Mouse (Mus musculus): ENCODE measurements around the gene Gpalpp1. TPM values are rescaled to one million over a fixed set of nuclear protein-coding genes. Genes with fewer than 3 reads are reported as not detected.

Gene Gpalpp1
- polyA plus RNA-seq, 1 experiment from 2014 or later, result 10.5 TPM

DNA sequence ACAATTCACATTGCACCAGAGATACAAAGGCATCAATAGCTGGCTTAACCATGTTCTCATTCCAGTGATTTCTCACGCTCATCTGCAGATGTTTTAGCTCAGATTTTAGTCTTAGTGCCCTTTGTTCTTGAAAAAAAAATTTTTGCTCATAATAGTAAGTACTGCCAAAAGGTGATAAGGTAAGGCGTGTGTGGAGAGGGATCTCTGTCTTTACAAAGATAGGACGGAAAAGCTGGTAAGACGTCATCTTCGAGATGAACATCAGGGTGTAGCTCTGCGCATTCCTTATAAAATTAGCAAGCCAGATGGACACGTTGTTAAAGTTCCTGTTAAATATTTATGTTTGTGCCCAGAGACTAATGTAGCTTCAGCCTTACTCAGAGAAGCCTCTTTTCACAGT, 35.3 kb upstream of the Gpalpp1 start:
- H3K4me2 ChIP-seq (replicated peaks), result no peak overlapping the region
- no peak for ATAC-seq
- no peak overlapping the region for H3K4me3 ChIP-seq (replicated peaks)
- no peaks in the 10 kb centered on the region for H3K36me3 ChIP-seq
- peaks cover 7% of the 10 kb centered on the region; the same call in 1 of the 2 replicates for H3K4me1 ChIP-seq (replicated peaks)
- no peaks in the 10 kb centered on the region for H3K27me3 ChIP-seq (replicated peaks)
- no peak overlapping the region for H3K27ac ChIP-seq
- 46% methylated on average over 7 of the region's 7 CpGs for WGBS
- no peak overlapping the region for H3K9ac ChIP-seq
- no peaks in the 10 kb centered on the region for H3K9me3 ChIP-seq

GRCm38 (mm10) chr14:76145248-76145647, 34.7 kb upstream of the Gpalpp1 start:
- Histone ChIP-seq H3K4me2 (replicated peaks) (no peak overlapping the region), H3K4me3 (replicated peaks) (no peak overlapping the region), H3K9me3 (no peaks in the 10 kb centered on the region), H3K36me3 (no peaks in the 10 kb centered on the region), H3K27me3 (replicated peaks) (no peaks in the 10 kb centered on the region), H3K9ac (no peak overlapping the region), H3K4me1 (replicated peaks) (peaks cover 7% of the 10 kb centered on the region; the same call in 1 of the 2 replicates), H3K27ac (no peak overlapping the region)
- WGBS, result 82% methylated on average over 1 of the region's 1 CpGs
- ATAC-seq, result no peak

DNA sequence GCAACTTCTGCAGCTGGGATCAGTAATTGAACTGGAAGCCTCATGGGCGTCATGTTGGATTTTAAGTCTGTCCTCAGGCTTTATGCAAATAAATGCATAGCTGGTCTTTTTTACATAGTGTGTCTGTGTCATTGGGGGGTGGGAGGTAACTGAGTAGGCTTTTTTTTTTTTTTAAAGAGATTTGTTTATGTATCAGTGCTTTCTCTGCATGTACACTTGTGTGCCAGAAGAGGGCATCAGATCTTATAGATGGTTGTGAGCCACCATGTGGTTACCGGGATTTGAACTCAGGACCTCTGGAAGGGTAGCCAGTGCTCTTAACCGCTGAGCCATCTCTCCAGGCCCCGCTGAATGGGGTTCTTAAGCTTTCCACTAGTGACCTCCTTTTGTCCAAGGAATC, 24.4 kb upstream of the Gpalpp1 start:
- no peak for ATAC-seq
- Histone ChIP-seq H3K27ac (no peak overlapping the region), H3K9ac (no peak overlapping the region), H3K27me3 (replicated peaks) (no peaks in the 10 kb centered on the region), H3K4me1 (replicated peaks) (no peaks in the 10 kb centered on the region), H3K36me3 (peaks cover 37% of the 10 kb centered on the region), H3K4me3 (replicated peaks) (no peak overlapping the region), H3K9me3 (no peaks in the 10 kb centered on the region), H3K4me2 (replicated peaks) (no peak overlapping the region)
- 93% methylated on average over 4 of the region's 4 CpGs for WGBS

DNA sequence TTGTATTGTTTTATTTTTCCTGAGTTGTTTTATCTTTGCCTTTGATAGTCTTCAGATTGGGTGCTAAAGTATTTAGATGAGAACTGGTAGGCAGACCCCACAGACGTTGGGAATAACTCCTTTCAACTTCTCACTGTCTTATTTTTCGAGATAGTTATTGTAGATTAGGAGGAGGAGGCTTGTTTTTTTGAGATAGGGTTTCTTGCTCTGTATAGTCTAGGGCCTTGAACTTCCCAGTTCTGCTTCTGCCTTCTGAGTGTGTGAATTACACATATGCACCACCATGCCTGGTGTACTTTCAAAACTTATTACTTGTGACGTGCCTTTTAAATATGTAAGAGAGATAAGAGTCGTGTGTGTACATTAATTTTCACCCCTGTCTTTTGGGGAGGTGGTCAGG, 17.6 kb upstream of the Gpalpp1 start:
- H3K9me3 ChIP-seq, result no peaks in the 10 kb centered on the region
- peaks cover 39% of the 10 kb centered on the region for H3K36me3 ChIP-seq
- H3K4me1 ChIP-seq (replicated peaks), result no peaks in the 10 kb centered on the region
- H3K27ac ChIP-seq, result no peak overlapping the region
- H3K27me3 ChIP-seq (replicated peaks), result no peaks in the 10 kb centered on the region
- WGBS, result 83% methylated on average over 4 of the region's 4 CpGs
- no peak for ATAC-seq
- H3K4me3 ChIP-seq (replicated peaks), result no peak overlapping the region
- H3K9ac ChIP-seq, result no peak overlapping the region
- no peak overlapping the region for H3K4me2 ChIP-seq (replicated peaks)

- no peaks in the 10 kb centered on the region; the same call in 1 of the 2 replicates for H3K4me1 ChIP-seq (replicated peaks)
- no peak overlapping the region for H3K9ac ChIP-seq
- H3K9me3 ChIP-seq, result no peaks in the 10 kb centered on the region
- 89% methylated on average over 3 of the region's 3 CpGs for WGBS
- no peak overlapping the region for H3K4me2 ChIP-seq (replicated peaks)
- no peaks in the 10 kb centered on the region for H3K27me3 ChIP-seq (replicated peaks)
- ATAC-seq, result no peak
- peaks cover 36% of the 10 kb centered on the region for H3K36me3 ChIP-seq
- H3K27ac ChIP-seq, result no peak overlapping the region
- no peak overlapping the region for H3K4me3 ChIP-seq (replicated peaks)
Measured at GRCm38 (mm10) chr14:76127311-76127710, 16.8 kb upstream of the Gpalpp1 start.

DNA sequence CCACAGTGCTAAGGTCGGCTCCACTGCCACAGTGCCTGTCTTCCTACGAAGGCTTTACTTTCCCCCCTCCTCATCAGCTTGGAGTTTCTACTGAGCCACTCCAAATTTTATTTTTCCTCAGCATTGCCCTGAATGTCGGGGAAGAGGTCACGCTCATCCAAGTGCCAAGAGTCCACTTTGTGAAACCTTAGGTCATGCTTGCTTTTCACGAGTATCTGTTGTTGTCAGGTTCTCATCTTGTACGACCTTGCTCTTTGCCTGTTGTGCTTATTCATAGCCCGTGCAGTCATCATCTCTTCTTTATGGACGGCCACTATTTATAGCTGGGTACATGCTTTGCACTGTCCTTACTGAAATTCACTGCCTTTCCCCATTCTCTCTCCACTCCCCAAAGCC, 12.1 kb upstream of the Gpalpp1 start:
- H3K9me3 ChIP-seq, result no peaks in the 10 kb centered on the region
- H3K9ac ChIP-seq, result no peak overlapping the region
- H3K36me3 ChIP-seq, result peaks cover 28% of the 10 kb centered on the region
- H3K27ac ChIP-seq, result no peak overlapping the region
- H3K4me1 ChIP-seq (replicated peaks), result no peaks in the 10 kb centered on the region; the same call in 1 of the 2 replicates
- no peaks in the 10 kb centered on the region for H3K27me3 ChIP-seq (replicated peaks)
- no peak for ATAC-seq
- 91% methylated on average over 8 of the region's 8 CpGs for WGBS
- H3K4me2 ChIP-seq (replicated peaks), result no peak overlapping the region
- H3K4me3 ChIP-seq (replicated peaks), result no peak overlapping the region

DNA sequence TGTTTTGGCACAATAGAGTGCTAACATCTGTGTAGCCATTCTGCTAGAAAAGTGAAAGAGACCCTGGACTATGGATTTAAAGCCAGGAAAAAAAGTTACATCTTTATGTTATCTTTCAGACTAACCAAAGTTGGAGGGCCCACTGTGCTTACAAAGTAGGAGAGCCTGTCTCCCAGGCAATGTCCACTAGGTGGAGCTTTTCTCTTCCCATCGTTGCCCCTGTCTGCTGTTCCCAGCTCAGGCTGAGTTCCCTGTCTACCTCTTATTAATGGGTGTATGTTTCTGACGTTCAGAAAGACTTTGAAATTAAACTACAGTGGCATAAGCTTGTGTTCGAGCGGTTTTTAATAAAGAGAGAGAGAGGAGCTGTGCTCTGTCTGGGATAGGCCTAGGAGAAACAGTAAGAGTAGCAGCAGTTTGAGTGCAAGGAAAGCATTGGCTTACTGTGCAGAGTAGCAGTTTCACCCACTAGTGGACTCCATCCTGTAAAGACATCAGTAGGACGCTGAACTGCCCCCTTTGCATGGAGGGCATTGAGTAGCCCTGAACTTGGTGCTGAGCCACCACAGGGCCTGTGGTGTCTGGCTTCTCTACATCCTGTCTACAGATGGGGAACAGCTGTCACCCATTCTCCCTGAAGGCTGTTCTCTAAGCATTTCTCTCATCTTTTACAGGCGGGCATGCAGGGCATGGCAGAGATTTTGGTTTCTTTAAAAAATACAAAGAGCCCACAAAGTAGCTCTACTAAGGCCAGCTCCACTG, 11.5 kb upstream of the Gpalpp1 start:
- Histone ChIP-seq H3K4me3 (replicated peaks) (no peak overlapping the region), H3K4me1 (replicated peaks) (no peaks in the 10 kb centered on the region; the same call in 1 of the 2 replicates), H3K27ac (no peak overlapping the region), H3K9ac (no peak overlapping the region), H3K36me3 (peaks cover 28% of the 10 kb centered on the region), H3K4me2 (replicated peaks) (no peak overlapping the region), H3K9me3 (no peaks in the 10 kb centered on the region), H3K27me3 (replicated peaks) (no peaks in the 10 kb centered on the region)
- WGBS, result 63% methylated on average over 6 of the region's 6 CpGs
- peak; percentile 55; the same call in 1 of the 2 replicates for ATAC-seq

GRCm38 (mm10) chr14:76120472-76120871, 9.9 kb upstream of the Gpalpp1 start:
- Histone ChIP-seq H3K4me3 (replicated peaks) (no peak overlapping the region), H3K9ac (no peak overlapping the region), H3K27ac (no peak overlapping the region), H3K36me3 (peaks cover 28% of the 10 kb centered on the region), H3K9me3 (no peaks in the 10 kb centered on the region), H3K4me1 (replicated peaks) (no peaks in the 10 kb centered on the region; the same call in 1 of the 2 replicates), H3K27me3 (replicated peaks) (no peaks in the 10 kb centered on the region), H3K4me2 (replicated peaks) (no peak overlapping the region)
- no peak for ATAC-seq
- WGBS, result 92% methylated on average over 4 of the region's 4 CpGs

DNA sequence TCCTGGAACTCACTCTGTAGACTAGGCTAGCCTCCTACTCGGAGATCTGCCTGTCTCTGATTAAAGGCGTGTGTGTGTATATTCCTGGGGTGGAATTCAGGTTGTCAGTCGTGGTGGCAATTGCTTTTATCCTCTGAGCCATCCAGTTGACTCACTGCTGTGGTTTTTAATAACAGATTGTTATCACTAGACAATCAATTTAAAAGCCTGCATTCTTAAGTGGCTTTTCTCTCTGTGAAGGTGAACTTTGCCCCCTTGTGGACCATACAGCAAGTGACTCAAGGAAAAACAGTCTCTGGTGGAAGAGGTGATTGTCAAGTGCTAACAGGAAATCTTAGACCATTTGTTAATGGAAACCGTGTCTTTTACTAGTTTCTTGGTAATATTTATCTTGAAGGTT, 8.4 kb upstream of the Gpalpp1 start:
- peak; percentile 63; the same call in 1 of the 2 replicates for ATAC-seq
- H3K36me3 ChIP-seq, result peaks cover 34% of the 10 kb centered on the region
- no peak overlapping the region for H3K27ac ChIP-seq

DNA sequence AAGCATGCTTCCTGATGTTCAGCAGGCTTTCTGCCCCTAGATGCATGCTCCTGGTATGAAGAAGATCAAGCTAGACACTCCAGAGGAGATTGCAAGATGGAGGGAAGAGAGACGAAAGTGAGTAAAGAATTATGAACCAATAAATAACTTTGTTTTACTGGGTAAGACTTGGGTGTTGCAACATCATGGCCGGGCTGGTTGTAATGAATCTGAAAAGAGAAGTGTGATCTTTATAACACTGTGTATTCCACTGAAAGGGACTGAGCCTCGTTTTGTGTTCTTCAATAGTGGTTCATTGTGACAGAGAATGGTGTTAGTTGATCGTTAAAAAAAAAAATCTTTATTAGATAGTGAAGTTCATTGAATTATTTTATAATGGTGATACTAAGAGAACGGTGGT, 5.2 kb upstream of the Gpalpp1 start:
- H3K36me3 ChIP-seq, result peaks cover 33% of the 10 kb centered on the region
- ATAC-seq, result no peak
- 85% methylated on average over 5 of the region's 5 CpGs for WGBS

More for the DNA sequence above, 8.4 kb upstream of the Gpalpp1 start:
- Histone ChIP-seq H3K4me2 (replicated peaks) (no peak overlapping the region), H3K27me3 (replicated peaks) (no peaks in the 10 kb centered on the region), H3K4me3 (replicated peaks) (no peak overlapping the region), H3K4me1 (replicated peaks) (no peaks in the 10 kb centered on the region; the same call in 1 of the 2 replicates), H3K9me3 (no peaks in the 10 kb centered on the region), H3K9ac (no peak overlapping the region)
- WGBS, result 47% methylated on average over 4 of the region's 4 CpGs

DNA sequence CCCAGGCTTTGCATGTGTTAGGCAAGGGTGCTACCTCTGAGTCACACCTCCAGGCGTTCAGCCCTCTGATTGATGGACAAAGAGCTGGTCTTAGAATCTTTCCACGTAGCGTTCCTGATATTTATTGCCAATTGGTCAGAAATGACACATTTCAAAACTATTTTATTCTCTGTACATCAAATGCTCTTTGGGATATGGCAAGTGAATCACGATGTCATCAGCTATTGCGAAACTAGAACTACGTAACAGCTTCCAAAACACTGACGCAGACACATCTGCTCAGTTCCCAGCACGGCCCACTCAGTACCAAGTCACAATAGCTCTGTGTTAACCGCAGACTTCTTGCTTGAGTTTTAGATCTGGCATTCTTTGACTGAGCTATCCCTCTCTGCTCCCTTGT, 11.0 kb downstream of the Gpalpp1 start:
- H3K4me2 ChIP-seq (replicated peaks), result no peak overlapping the region
- ATAC-seq, result no peak
- no peak overlapping the region for H3K27ac ChIP-seq
- 90% methylated on average over 9 of the region's 9 CpGs for whole genome bisulfite sequencing
- no peaks in the 10 kb centered on the region for H3K4me1 ChIP-seq (replicated peaks)
- no peaks in the 10 kb centered on the region for H3K9me3 ChIP-seq
- no peak overlapping the region for H3K9ac ChIP-seq
- H3K4me3 ChIP-seq (replicated peaks), result no peak overlapping the region
- H3K27me3 ChIP-seq (replicated peaks), result no peaks in the 10 kb centered on the region
- H3K36me3 ChIP-seq, result peaks cover 20% of the 10 kb centered on the region

More for the DNA sequence above, 5.2 kb upstream of the Gpalpp1 start:
- H3K27me3 ChIP-seq (replicated peaks), result no peaks in the 10 kb centered on the region
- H3K9me3 ChIP-seq, result no peaks in the 10 kb centered on the region
- H3K4me1 ChIP-seq (replicated peaks), result no peaks in the 10 kb centered on the region
- H3K4me2 ChIP-seq (replicated peaks), result no peak overlapping the region
- no peak overlapping the region for H3K9ac ChIP-seq
- no peak overlapping the region for H3K27ac ChIP-seq
- no peak overlapping the region for H3K4me3 ChIP-seq (replicated peaks)

DNA sequence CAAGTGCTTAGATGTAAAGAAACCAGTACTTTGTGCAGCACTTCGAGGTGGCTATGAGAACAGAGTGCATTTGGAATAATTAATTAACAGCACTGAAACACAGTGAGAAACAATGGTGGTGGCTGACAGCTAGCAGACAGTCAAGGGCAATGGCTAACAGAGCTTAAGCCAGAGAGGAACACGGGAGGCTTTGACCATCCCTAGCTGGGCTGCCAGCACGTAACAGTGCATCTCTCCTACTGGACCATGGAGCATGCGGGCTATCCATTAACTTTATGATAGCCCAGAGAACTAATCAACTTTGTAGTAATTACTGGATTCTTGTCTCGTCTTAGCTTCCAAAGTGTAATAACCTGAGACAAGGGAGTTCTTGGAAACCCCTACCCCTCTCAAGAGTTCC, 12.7 kb downstream of the Gpalpp1 start:
- Histone ChIP-seq H3K4me3 (replicated peaks) (no peak overlapping the region), H3K36me3 (peaks cover 20% of the 10 kb centered on the region), H3K9me3 (no peaks in the 10 kb centered on the region), H3K27me3 (replicated peaks) (no peaks in the 10 kb centered on the region), H3K4me2 (replicated peaks) (no peak overlapping the region), H3K4me1 (replicated peaks) (no peaks in the 10 kb centered on the region), H3K9ac (no peak overlapping the region), H3K27ac (no peak overlapping the region)
- 85% methylated on average over 5 of the region's 5 CpGs for WGBS
- no peak for ATAC-seq

DNA sequence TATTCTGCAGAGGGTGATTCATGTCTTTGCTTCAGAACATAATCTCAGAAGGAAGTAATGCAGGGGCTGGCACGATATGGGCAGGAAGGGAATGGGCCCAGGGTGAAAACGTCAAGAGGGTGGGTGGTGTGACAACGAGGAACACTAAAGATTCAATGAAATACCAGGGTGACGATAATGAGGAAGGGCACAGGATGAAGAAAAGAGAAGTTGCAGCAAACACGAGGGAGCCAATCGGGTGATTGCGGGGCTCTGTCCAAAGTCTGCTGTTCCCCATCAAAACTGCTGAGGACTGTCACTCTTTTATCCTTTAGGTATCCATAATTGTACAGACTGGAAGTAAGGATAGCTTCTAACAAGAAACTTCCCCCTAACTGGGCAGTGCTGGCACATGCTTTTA, 13.3 kb downstream of the Gpalpp1 start:
- Histone ChIP-seq H3K36me3 (peaks cover 20% of the 10 kb centered on the region), H3K9ac (no peak overlapping the region), H3K9me3 (no peaks in the 10 kb centered on the region), H3K27me3 (replicated peaks) (no peaks in the 10 kb centered on the region), H3K4me1 (replicated peaks) (no peaks in the 10 kb centered on the region), H3K4me3 (replicated peaks) (no peak overlapping the region), H3K27ac (no peak overlapping the region), H3K4me2 (replicated peaks) (no peak overlapping the region)
- 91% methylated on average over 7 of the region's 7 CpGs for WGBS
- no peak for ATAC-seq
